Mouse (Mus musculus): ENCODE measurements around the gene 4930518I15Rik. TPM values are rescaled to one million over a fixed set of nuclear protein-coding genes. Genes with fewer than 3 reads are reported as not detected.

4930518I15Rik gene
- total and polyA plus RNA-seq, 2 experiments from 2014 or later: 3.2 TPM; not detected in 1

- DNase-seq (ENCODE audit: low spot score): no peak
- 72% methylated on average over 6 of the region's 6 CpGs for WGBS
- Histone ChIP-seq H3K9ac (replicated peaks; ENCODE audit: low read depth, low read length) (no peak overlapping the region), H3K27ac (ENCODE audit: low read depth) (no peak overlapping the region), H3K4me2 (ENCODE audit: low read depth, low read length) (no peak overlapping the region), H3K36me3 (replicated peaks; ENCODE audit: control insufficient read depth, insufficient read depth, low read length) (peaks cover 52% of the 10 kb centered on the region), H3K4me1 (ENCODE audit: control insufficient read depth, insufficient read depth) (0 out of 2 replicates have a peak, but pooled peaks cover 2% of the 10 kb centered on the region), H3K4me3 (ENCODE audit: low read depth, low read length) (no peak overlapping the region), H3K9me3 (replicated peaks; ENCODE audit: control insufficient read depth, low read length) (no peaks in the 10 kb centered on the region), H3K27me3 (ENCODE audit: control insufficient read depth, insufficient read depth, low read length) (no peaks in the 10 kb centered on the region)
- ATAC-seq (ENCODE audit: insufficient read depth, low read depth): no peak
- no peak for TF ChIP-seq CTCF (IDR thresholded peaks at IDR 0.05; ENCODE audit: low read depth)
- TF ChIP-seq EP300 (IDR thresholded peaks at IDR 0.05; ENCODE audit: low read depth): no peak
These were observed 9.1 kb downstream of the 4930518I15Rik start for GRCm38 (mm10) chr2:156848526-156849182.

- ATAC-seq (ENCODE audit: insufficient read depth, low read depth): no peak
These were observed 10.1 kb downstream of the 4930518I15Rik start for GRCm38 (mm10) chr2:156847653-156848052.

GRCm38 (mm10) chr2:156844715-156845114 lies 13.0 kb downstream of the 4930518I15Rik start:
- H3K4me3 ChIP-seq (ENCODE audit: low read depth, low read length): no peak overlapping the region
- peaks cover 26% of the 10 kb centered on the region for H3K4me1 ChIP-seq (ENCODE audit: control insufficient read depth, insufficient read depth)
- ATAC-seq (ENCODE audit: insufficient read depth, low read depth): no peak
- H3K9me3 ChIP-seq (replicated peaks; ENCODE audit: control insufficient read depth, low read length): no peaks in the 10 kb centered on the region
- DNase-seq (ENCODE audit: low spot score): no peak
- H3K4me2 ChIP-seq (ENCODE audit: low read depth, low read length): no peak overlapping the region
- TF ChIP-seq CTCF (IDR thresholded peaks at IDR 0.05; ENCODE audit: low read depth) (no peak), EP300 (IDR thresholded peaks at IDR 0.05; ENCODE audit: low read depth) (no peak)
- 62% methylated on average over 10 of the region's 10 CpGs for WGBS
- no peak overlapping the region for H3K27ac ChIP-seq (ENCODE audit: low read depth)
- H3K36me3 ChIP-seq (replicated peaks; ENCODE audit: control insufficient read depth, insufficient read depth, low read length): peaks cover 26% of the 10 kb centered on the region
- no peak overlapping the region for H3K9ac ChIP-seq (replicated peaks; ENCODE audit: low read depth, low read length)
- no peaks in the 10 kb centered on the region for H3K27me3 ChIP-seq (ENCODE audit: control insufficient read depth, insufficient read depth, low read length)

More at GRCm38 (mm10) chr2:156847653-156848052, 10.1 kb downstream of the 4930518I15Rik start:
- Histone ChIP-seq H3K27ac (ENCODE audit: low read depth) (no peak overlapping the region), H3K36me3 (replicated peaks; ENCODE audit: control insufficient read depth, insufficient read depth, low read length) (peaks cover 52% of the 10 kb centered on the region), H3K4me1 (ENCODE audit: control insufficient read depth, insufficient read depth) (peaks cover 12% of the 10 kb centered on the region), H3K4me2 (ENCODE audit: low read depth, low read length) (no peak overlapping the region), H3K4me3 (ENCODE audit: low read depth, low read length) (no peak overlapping the region), H3K27me3 (ENCODE audit: control insufficient read depth, insufficient read depth, low read length) (no peaks in the 10 kb centered on the region), H3K9me3 (replicated peaks; ENCODE audit: control insufficient read depth, low read length) (no peaks in the 10 kb centered on the region), H3K9ac (replicated peaks; ENCODE audit: low read depth, low read length) (no peak overlapping the region)
- TF ChIP-seq CTCF (IDR thresholded peaks at IDR 0.05; ENCODE audit: low read depth) (no peak), EP300 (IDR thresholded peaks at IDR 0.05; ENCODE audit: low read depth) (no peak)
- WGBS: 83% methylated on average over 6 of the region's 6 CpGs
- DNase-seq (ENCODE audit: low spot score): no peak

- H3K36me3 ChIP-seq (replicated peaks; ENCODE audit: control insufficient read depth, insufficient read depth, low read length): peaks cover 24% of the 10 kb centered on the region
- H3K4me2 ChIP-seq (ENCODE audit: low read depth, low read length): no peak overlapping the region
- H3K27ac ChIP-seq (ENCODE audit: low read depth): no peak overlapping the region
- H3K4me3 ChIP-seq (ENCODE audit: low read depth, low read length): no peak overlapping the region
- no peak for DNase-seq (ENCODE audit: low spot score)
- H3K27me3 ChIP-seq (ENCODE audit: control insufficient read depth, insufficient read depth, low read length): no peaks in the 10 kb centered on the region
- WGBS: 77% methylated on average over 10 of the region's 10 CpGs
- H3K9ac ChIP-seq (replicated peaks; ENCODE audit: low read depth, low read length): no peak overlapping the region
- H3K9me3 ChIP-seq (replicated peaks; ENCODE audit: control insufficient read depth, low read length): no peaks in the 10 kb centered on the region
- ATAC-seq (ENCODE audit: insufficient read depth, low read depth): no peak
- H3K4me1 ChIP-seq (ENCODE audit: control insufficient read depth, insufficient read depth): peaks cover 30% of the 10 kb centered on the region
- no peak for TF ChIP-seq EP300 (IDR thresholded peaks at IDR 0.05; ENCODE audit: low read depth)
- no peak for TF ChIP-seq CTCF (IDR thresholded peaks at IDR 0.05; ENCODE audit: low read depth)
These were observed 14.4 kb downstream of the 4930518I15Rik start for GRCm38 (mm10) chr2:156843331-156843730.

GRCm38 (mm10) chr2:156842711-156843110 lies 15.0 kb downstream of the 4930518I15Rik start:
- no peak overlapping the region for H3K27ac ChIP-seq (ENCODE audit: low read depth)
- 35% methylated on average over 11 of the region's 11 CpGs for WGBS
- peaks cover 30% of the 10 kb centered on the region for H3K4me1 ChIP-seq (ENCODE audit: control insufficient read depth, insufficient read depth)
- no peaks in the 10 kb centered on the region for H3K9me3 ChIP-seq (replicated peaks; ENCODE audit: control insufficient read depth, low read length)
- no peaks in the 10 kb centered on the region for H3K27me3 ChIP-seq (ENCODE audit: control insufficient read depth, insufficient read depth, low read length)
- H3K4me3 ChIP-seq (ENCODE audit: low read depth, low read length): no peak overlapping the region
- no peak overlapping the region for H3K9ac ChIP-seq (replicated peaks; ENCODE audit: low read depth, low read length)
- peak overlapping the region; percentile 96; the same call in 1 of the 2 replicates for H3K4me2 ChIP-seq (ENCODE audit: low read depth, low read length)
- TF ChIP-seq CTCF (IDR thresholded peaks at IDR 0.05; ENCODE audit: low read depth) (no peak), EP300 (IDR thresholded peaks at IDR 0.05; ENCODE audit: low read depth) (no peak)
- peaks cover 19% of the 10 kb centered on the region for H3K36me3 ChIP-seq (replicated peaks; ENCODE audit: control insufficient read depth, insufficient read depth, low read length)
- DNase-seq (ENCODE audit: low spot score): no peak
- no peak for ATAC-seq (ENCODE audit: insufficient read depth, low read depth)

Measured in heart, postnatal 0 days (tissue).